Mouse (Mus musculus) adrenal gland, postnatal 4 days (tissue): ENCODE results near the gene Mybphl. TPM values are rescaled to one million over a fixed set of nuclear protein-coding genes. Genes with fewer than 3 reads are reported as not detected.

Experiments used
- DNase-seq, 2 experiments: peaks; one replicate each; pipeline ENCODE4 v3.0.0; 2021 to 2022; ENCODE audit warnings: low spot score in 2 of 2, mixed read lengths in 2 of 2
- long read RNA-seq, 2 experiments: library from polyadenylated mRNA; stranded (forward); transcript quantifications; one replicate each; pipeline ENCODE4 v2.0.0; 2021
- total RNA-seq, 2 experiments: library from RNA; stranded (reverse); gene quantifications; 2 replicates each; pipeline ENCODE4 v1.2.3; 2021

Gene Mybphl
- not detected for total RNA-seq
- long read RNA-seq, experiment 1: 0 reads
- long read RNA-seq, experiment 2: 0 reads

DNA sequence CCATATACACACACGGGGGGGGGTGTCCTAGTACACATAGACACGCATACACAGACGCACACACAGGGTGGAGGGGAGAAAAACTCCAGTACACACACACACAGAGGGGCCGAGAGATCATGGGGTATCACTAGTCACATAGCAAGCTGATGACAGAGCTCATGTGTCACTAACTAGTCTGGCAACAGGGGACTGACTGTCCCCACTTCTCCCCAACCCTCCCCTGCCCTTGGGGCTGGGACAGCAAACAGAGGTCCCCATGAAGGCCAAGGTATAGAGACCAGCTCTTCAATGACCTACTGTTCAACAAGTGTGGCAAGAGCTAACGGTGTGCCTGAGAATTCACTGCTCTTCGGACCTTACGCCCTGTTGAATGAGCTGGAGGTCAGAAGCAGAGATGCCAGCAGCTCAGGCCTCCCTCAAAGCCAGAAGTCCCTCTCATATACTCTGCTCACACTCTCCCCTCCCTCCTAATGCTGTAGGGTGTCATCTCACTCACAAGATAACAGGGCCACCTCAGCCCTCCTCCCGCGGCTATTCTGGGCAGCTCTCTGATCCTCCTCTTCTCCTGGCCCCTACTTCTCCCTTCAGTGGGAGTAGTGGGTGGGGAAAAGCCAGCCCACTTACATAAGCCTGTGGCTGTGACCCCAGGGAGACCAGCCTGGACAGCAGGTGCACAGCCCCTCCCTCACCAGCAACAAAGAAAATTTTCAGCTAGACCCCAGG lies at the start of gene Mybphl:
TSS of gene Mybphl (plus strand) at position 642 of the 726 bp plus-strand sequence.
- no peak for DNase-seq

DNA sequence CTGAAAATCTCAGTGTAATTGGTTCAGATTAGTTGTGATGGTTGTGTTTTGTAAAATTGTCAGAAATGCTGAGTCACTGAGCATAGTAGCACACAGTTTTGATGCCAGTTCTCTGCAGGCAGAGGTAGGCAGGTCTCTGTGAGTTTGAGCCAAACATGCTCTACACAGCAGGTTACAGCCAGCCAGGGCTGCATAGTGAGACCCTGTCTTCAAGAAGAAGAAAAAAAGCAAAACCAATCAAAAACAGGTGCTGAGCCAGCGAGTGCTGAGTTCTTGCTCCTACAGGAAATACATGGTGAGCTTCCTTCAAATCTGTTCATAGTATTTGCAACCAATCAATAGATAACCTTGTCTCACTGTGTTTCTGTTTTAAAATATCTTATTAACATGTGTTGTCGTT lies 46.2 kb upstream of the Mybphl start:
- DNase-seq: no peak

DNA sequence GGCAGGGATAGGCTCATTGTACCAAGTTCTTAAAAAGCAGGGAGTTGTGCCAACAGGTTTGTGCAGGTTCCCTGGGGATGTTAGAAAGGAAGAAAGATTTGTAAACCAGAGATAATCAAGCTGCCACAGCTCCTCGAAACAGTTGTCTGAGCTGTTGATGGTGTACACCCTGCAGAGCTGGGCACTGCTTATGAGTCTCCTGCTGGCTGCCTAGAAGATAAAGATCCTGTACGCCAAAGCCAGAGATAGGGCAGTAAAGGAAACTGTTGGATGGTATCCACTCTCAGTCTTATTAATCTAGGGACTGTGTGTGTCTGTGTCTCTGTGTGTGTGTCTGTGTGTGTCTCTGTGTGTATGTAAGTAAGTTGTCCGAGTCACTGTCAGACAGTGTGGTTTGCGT lies 43.0 kb upstream of the Mybphl start:
- no peak for DNase-seq

DNA sequence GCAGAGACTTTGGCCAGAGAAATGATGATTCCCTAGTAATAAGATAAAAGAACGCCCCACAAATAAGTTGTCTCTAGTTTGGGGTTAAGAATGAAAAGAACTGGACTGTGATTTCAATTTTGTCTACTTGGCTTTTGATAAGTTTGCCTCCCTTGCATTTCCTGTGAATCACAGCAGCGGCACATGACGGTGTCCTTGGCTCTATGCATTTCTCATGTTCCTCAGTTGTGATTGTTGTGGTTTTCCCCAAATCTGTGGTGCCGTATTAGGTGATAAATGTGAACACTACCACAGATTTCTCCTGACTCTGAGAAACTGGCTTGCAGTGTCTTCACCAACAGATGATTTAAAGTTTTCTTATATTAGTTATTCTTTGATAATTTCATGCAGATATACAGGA lies 42.6 kb upstream of the Mybphl start:
- no peak for DNase-seq

DNA sequence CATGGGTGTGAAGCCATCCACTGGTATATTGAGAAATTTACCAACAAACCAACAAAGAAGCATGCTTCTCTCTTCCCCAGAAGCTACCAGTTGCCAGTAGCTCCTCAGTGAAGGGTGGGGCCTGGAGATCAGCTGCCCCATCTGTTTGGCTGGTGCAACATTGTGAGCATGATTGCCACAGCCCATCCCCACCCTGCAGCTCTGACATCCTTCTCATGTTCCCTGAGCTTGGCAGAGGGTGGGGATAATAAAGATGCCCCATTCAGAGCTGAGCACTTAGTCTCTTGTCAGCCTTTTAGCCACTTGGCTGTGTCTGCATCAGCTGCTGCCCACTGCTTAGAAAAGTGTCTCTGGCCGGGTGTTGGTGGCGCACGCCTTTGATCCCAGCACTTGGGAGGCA lies 41.7 kb upstream of the Mybphl start:
- DNase-seq: no peak

- no peak for DNase-seq
Measured at GRCm38 (mm10) chr3:108324837-108325236, 39.9 kb upstream of the Mybphl start.

DNA sequence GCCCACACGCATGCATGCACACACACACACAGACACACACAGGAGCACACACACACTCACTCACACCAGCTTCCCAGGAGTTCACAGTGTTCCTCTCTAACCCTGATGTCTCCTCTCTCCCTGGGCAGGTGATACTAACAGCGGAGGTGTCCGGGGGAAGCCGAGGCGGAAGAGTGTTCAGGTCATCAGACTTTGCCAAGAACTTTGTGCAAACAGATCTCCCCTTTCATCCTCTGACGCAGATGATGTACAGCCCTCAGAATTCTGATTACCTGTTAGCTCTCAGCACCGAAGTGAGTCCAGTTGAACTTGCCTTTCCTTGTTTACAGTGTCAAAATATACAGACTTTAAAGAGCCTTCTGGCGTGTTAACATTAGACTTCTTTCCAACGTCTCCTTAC lies 39.2 kb upstream of the Mybphl start:
- no peak for DNase-seq

DNA sequence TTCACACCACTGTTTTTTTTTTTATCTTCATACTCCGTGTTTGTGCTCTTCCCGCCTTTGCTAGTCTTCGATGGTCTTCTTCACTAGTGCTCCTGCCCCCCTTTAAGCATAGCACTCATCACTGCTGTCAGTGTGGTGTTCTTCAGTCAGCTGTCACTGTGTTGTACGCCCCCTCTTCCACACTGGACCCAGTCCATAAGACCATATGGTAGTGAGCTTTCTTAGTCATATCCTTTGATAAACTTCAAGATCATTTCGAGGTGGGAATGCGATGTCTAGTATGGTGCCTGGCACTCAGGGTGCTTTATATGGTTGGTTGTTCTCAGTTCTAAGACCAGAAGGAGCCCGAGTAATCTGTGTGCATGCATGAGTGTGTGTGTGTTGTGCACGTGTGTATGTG lies 37.4 kb upstream of the Mybphl start:
- DNase-seq: no peak

DNA sequence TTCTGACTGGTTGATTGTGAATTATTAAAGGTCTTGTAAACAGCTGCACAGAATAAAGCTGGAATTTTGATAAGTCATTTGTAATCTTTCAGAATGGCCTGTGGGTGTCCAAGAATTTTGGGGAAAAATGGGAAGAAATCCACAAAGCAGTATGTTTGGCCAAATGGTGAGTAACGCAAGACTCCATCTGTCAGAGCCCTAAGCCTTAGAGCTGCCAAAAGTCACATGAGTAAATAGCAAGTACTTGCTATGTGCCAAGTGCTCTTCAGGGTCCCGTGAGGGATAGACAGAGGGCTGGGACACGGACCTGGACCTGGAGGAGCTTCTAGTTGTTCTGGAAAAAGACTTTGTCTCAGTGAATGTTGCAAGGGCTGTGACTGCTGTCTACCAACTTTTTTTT lies 36.8 kb upstream of the Mybphl start:
- DNase-seq: no peak

DNA sequence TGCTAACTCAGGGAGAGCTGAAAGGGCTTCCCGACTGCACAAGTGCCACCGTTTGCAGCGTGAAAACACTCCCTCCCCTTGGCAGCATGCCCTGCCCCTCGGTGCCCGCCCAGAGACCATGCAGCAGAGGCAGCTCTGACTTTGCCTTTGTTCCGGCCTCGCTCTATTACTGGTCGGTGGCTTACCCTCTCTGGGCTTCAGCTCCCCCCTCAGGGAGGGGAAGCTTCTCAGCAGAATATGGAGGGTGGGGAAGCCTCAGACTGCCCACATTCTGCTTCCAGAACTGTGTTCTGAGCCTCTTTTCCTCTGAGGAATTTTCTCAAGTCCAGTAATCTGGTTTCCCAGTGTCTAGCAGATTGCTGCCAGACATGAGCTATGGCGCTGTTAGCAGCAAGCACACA lies 36.3 kb upstream of the Mybphl start:
- DNase-seq: peak; percentile 34 to 44

- DNase-seq: no peak
Measured at GRCm38 (mm10) chr3:108330812-108331211, 33.9 kb upstream of the Mybphl start.

DNA sequence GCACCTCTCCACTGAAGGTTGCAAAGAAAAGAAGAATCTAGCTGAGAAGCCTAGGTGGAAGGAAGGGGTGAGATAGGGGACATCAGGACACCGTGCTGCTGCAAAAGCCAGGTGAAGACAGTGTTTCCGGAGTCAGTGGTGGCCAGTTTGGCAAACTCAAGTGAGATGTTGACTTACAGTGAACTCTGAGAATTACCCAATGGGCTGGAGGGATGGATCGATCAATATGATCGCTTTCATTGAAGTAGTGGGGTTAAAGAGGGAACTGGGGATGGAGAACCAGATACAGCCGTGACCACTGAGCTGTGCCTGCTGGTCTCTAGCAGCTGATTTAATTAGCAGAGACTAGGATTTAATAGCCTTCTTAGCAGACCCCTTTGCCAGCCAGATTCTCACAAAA lies 27.8 kb upstream of the Mybphl start:
- DNase-seq: no peak

- DNase-seq: no peak
Measured at GRCm38 (mm10) chr3:108341040-108341439, 23.7 kb upstream of the Mybphl start.

DNA sequence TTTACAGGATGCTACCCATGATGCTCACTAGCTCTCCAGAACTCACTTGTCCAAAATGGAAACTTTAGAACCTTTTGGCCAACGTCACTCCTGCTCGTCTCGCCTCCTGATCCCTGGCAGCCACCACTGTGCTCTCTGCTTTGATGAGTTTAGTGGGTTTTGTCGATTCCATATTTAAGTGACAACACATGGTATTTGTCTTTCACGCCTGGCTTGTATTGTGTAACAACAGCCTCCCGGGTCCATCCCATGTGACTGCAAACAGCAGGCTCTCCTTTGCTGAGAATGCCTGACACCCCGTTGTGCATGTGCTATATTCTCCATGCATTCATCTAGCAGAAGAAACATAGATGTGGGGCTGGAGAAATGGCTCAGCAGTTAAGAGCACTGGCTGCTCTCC lies 22.5 kb upstream of the Mybphl start:
- DNase-seq: no peak

- no peak for DNase-seq
Measured at GRCm38 (mm10) chr3:108345855-108346254, 18.9 kb upstream of the Mybphl start.

GRCm38 (mm10) chr3:108348376-108348775 lies 16.3 kb upstream of the Mybphl start:
- DNase-seq: no peak

DNA sequence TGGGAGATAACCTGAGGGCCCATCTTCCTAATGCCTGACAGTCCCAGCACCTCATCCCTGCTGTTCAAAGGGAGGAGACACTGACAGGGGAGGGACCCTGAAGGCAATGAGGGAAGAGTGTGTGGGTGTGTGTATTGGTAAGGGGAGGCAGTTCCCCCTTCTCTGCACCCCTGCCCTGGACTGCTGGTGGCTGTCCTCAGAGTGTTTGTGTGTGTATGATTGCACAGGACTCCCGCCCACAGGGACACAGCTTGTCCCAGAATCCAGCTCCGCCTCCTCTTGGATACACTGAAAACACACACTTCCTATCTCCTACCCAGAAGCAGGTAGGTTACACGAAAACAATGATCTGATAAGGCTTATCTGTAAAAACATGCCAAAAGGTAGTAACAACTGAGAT lies 9.5 kb upstream of the Mybphl start:
- DNase-seq: no peak

DNA sequence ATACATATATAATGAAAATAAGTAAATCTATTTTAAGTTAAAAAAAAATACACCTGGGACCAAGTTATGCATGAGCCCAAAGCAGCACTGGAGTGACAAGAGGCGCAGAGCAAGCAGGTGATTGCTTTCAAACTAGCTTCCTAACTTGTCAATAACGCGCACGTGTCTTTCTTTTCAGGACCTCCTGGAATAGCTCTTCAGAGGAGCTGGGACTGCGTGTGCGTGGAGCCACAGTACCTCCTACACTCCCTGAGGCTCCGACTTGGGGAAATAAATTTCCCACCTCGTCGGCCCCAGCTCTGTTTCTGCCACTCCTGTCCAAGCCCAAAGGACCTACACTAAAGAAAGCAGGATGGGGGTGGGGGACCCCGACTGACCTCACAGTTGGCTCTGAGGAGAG lies 7.7 kb upstream of the Mybphl start:
- no peak for DNase-seq

GRCm38 (mm10) chr3:108358445-108358844 lies 6.3 kb upstream of the Mybphl start:
- no peak for DNase-seq

GRCm38 (mm10) chr3:108360894-108361293 lies 3.8 kb upstream of the Mybphl start:
- no peak for DNase-seq

GRCm38 (mm10) chr3:108363626-108364025 lies 1.1 kb upstream of the Mybphl start:
- no peak for DNase-seq

DNA sequence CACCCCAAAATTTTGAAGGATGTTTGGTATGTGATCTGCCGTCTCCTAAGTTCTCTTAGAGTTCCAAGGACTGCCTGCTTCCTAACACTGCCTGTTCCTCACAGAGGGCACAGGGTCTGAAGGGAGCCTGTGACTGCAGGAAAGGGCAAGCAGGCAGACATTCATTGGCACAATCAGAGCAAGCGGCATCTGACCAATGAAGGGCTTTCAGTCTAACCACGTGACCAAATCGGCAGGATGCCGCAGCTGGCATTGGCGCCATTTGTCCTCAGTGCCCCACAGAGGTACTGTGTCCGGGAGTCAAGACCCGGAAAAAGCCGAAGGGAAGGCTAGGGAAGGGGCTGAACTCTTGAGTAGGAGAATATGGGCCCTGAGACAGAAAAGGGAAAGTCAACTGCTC lies 2.5 kb downstream of the Mybphl start:
- DNase-seq: no peak

- no peak for DNase-seq
Measured at GRCm38 (mm10) chr3:108367828-108368227, 3.1 kb downstream of the Mybphl start.

DNA sequence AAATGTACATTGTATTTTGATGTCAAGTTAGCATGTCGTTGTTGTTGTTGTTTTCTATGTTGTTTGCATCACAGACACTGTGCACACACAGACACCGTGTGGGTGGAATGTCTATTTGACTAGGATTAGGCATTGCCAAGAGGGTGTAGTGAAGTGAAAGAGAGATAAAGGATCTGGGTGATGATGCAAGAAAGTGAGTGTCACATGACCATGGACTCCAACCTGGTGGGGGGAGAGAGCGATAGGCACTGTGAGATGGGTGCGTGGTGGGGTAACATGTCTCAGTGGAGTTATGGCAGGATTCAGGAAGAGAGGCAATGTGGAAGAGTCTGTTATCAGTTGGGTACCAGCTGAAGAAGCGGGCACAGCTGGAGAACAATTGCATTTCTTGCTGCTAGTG lies 4.0 kb downstream of the Mybphl start:
- DNase-seq: no peak
